7 mouse cellular contexts compared by ENCODE assay signal in genomic region chr17:26137751-26138130, GRCm38 (mm10). TPM values are rescaled to one million over a fixed set of nuclear protein-coding genes. Genes with fewer than 3 reads are reported as not detected.
DNase-seq lines count a peak whose midpoint lies in the region; ATAC-seq and TF ChIP-seq lines count a peak whose summit lies in the region.

No protein-coding gene starts in this region.

- no peak overlapping the region for H3K4me3 ChIP-seq in lung, postnatal 0 days (ENCODE audit: low read depth, low read length)
- H3K4me3 ChIP-seq in forebrain, embryonic 10.5 days = peak overlapping the region; percentile 92
- H3K4me3 ChIP-seq in limb, embryonic 12.5 days (replicated peaks) = peak overlapping the region; percentile 93
- H3K4me3 ChIP-seq in stomach, embryonic 15.5 days (replicated peaks) = peak overlapping the region; percentile 83

- ATAC-seq in lung, postnatal 0 days = no peak
- ATAC-seq in limb, embryonic 12.5 days (ENCODE audit: insufficient number of reproducible peaks, insufficient read depth, low FRiP score, low TSS enrichment, low read depth) = no peak; the same call in 1 of the 2 replicates
- no peak for ATAC-seq in stomach, embryonic 15.5 days (ENCODE audit: insufficient read depth, low FRiP score, low read depth)

- H3K4me1 ChIP-seq in lung, postnatal 0 days (ENCODE audit: insufficient read depth, low read depth, low read length) = no peaks in the 10 kb centered on the region
- H3K4me1 ChIP-seq in forebrain, embryonic 10.5 days = peaks cover 33% of the 10 kb centered on the region
- H3K4me1 ChIP-seq in limb, embryonic 12.5 days (replicated peaks) = peaks cover 21% of the 10 kb centered on the region
- H3K4me1 ChIP-seq in stomach, embryonic 15.5 days = peaks cover 13% of the 10 kb centered on the region

- no peaks in the 10 kb centered on the region for H3K9me3 ChIP-seq in lung, postnatal 0 days (ENCODE audit: low read length)
- H3K9me3 ChIP-seq in forebrain, embryonic 10.5 days = no peaks in the 10 kb centered on the region
- H3K9me3 ChIP-seq in limb, embryonic 12.5 days = no peaks in the 10 kb centered on the region
- no peaks in the 10 kb centered on the region for H3K9me3 ChIP-seq in stomach, embryonic 15.5 days

- H3K27me3 ChIP-seq in lung, postnatal 0 days (replicated peaks; ENCODE audit: insufficient read depth, low read length) = no peaks in the 10 kb centered on the region
- no peaks in the 10 kb centered on the region for H3K27me3 ChIP-seq in forebrain, embryonic 10.5 days (ENCODE audit: poor library complexity, severe bottlenecking)
- no peaks in the 10 kb centered on the region for H3K27me3 ChIP-seq in limb, embryonic 12.5 days
- H3K27me3 ChIP-seq in stomach, embryonic 15.5 days (replicated peaks) = no peaks in the 10 kb centered on the region

- WGBS in lung, postnatal 0 days = 62% methylated on average over 2 of the region's 2 CpGs
- 80% methylated on average over 2 of the region's 2 CpGs for WGBS in forebrain, embryonic 10.5 days
- 74% methylated on average over 2 of the region's 2 CpGs for whole genome bisulfite sequencing in limb, embryonic 12.5 days
- WGBS in stomach, embryonic 15.5 days = 74% methylated on average over 2 of the region's 2 CpGs

- H3K36me3 ChIP-seq in lung, postnatal 0 days (ENCODE audit: insufficient read depth, low read length) = 0 out of 2 replicates have a peak, but pooled peaks cover 1% of the 10 kb centered on the region
- peaks cover 21% of the 10 kb centered on the region for H3K36me3 ChIP-seq in forebrain, embryonic 10.5 days (replicated peaks)
- peaks cover 9% of the 10 kb centered on the region for H3K36me3 ChIP-seq in limb, embryonic 12.5 days
- H3K36me3 ChIP-seq in stomach, embryonic 15.5 days = no peaks in the 10 kb centered on the region

- no peak for TF ChIP-seq EP300 in lung, postnatal 0 days (IDR thresholded peaks at IDR 0.05)

- peak overlapping the region; percentile 92; the same call in 1 of the 2 replicates for H3K9ac ChIP-seq in lung, postnatal 0 days (replicated peaks; ENCODE audit: low read depth)
- no peak overlapping the region for H3K9ac ChIP-seq in limb, embryonic 12.5 days (replicated peaks)
- H3K9ac ChIP-seq in stomach, embryonic 15.5 days = no peak overlapping the region; the same call in 1 of the 2 replicates

- DNase-seq in lung, postnatal 0 days (ENCODE audit: low spot score) = no peak
- no peak for DNase-seq in lung, postnatal 10 days
- DNase-seq in forebrain, embryonic 10.5 days (ENCODE audit: extremely low spot score, low spot score) = no peak
- DNase-seq in layer of hippocampus, postnatal 14 days (ENCODE audit: low spot score in 2 of 2) = no peak
- no peak for DNase-seq in urinary bladder, postnatal 25 days (ENCODE audit: low spot score)

- TF ChIP-seq CTCF in lung, postnatal 0 days (IDR thresholded peaks at IDR 0.05) = no peak

- H3K4me2 ChIP-seq in lung, postnatal 0 days (replicated peaks; ENCODE audit: low read depth, low read length) = peak overlapping the region; percentile 79; the same call in 1 of the 2 replicates
- H3K4me2 ChIP-seq in limb, embryonic 12.5 days = peak overlapping the region; percentile 89
- peak overlapping the region; percentile 75 for H3K4me2 ChIP-seq in stomach, embryonic 15.5 days

- 0 out of 2 replicates have a peak overlapping the region, but pooled peaks have one; percentile 93 for H3K27ac ChIP-seq in lung, postnatal 0 days (ENCODE audit: low read length)
- peak overlapping the region; percentile 94 for H3K27ac ChIP-seq in forebrain, embryonic 10.5 days
- peak overlapping the region; percentile 93 for H3K27ac ChIP-seq in limb, embryonic 12.5 days
- peak overlapping the region; percentile 96 for H3K27ac ChIP-seq in stomach, embryonic 15.5 days

RNA-seq across cellular contexts. Expression of gene Axin1, which starts 0.7 kb away (rescaled TPM):
- polyA plus RNA-seq in lung, postnatal 0 days (2015; fragmentation: Nextera tagmentation; extraction: Ambion mirVana) = 10.2 and 10.5 TPM in 2 replicates
- 8.4 and 10.5 TPM in 2 replicates for polyA plus RNA-seq in forebrain, embryonic 10.5 days (2016; fragmentation: Nextera tagmentation; extraction: Ambion mirVana)
- 12.5 and 28.3 TPM in 2 replicates for polyA plus RNA-seq in limb, embryonic 12.5 days (2016; fragmentation: Nextera tagmentation; extraction: Ambion mirVana)
- polyA plus RNA-seq in stomach, embryonic 15.5 days (2015; fragmentation: Nextera tagmentation; extraction: Ambion mirVana) = 18.3 and 20.5 TPM in 2 replicates
- total RNA-seq in layer of hippocampus, postnatal 14 days (2021) = 10 to 100 TPM; 22.2 to 23.3 TPM

RNA-seq across cellular contexts. Expression of gene Mrpl28, which starts 14.4 kb away (rescaled TPM):
- 109 and 110 TPM in 2 replicates for polyA plus RNA-seq in lung, postnatal 0 days (2015; fragmentation: Nextera tagmentation; extraction: Ambion mirVana)
- 318 and 342 TPM in 2 replicates for polyA plus RNA-seq in forebrain, embryonic 10.5 days (2016; fragmentation: Nextera tagmentation; extraction: Ambion mirVana)
- 203 and 218 TPM in 2 replicates for polyA plus RNA-seq in limb, embryonic 12.5 days (2016; fragmentation: Nextera tagmentation; extraction: Ambion mirVana)
- polyA plus RNA-seq in stomach, embryonic 15.5 days (2015; fragmentation: Nextera tagmentation; extraction: Ambion mirVana) = 199 and 208 TPM in 2 replicates
- total RNA-seq in layer of hippocampus, postnatal 14 days (2021) = 10 to 100 TPM; 70.6 to 71.1 TPM

RNA-seq across cellular contexts. Expression of gene Tmem8, which starts 24.6 kb away (rescaled TPM):
- 7.9 and 9.1 TPM in 2 replicates for polyA plus RNA-seq in lung, postnatal 0 days (2015; fragmentation: Nextera tagmentation; extraction: Ambion mirVana)
- polyA plus RNA-seq in forebrain, embryonic 10.5 days (2016; fragmentation: Nextera tagmentation; extraction: Ambion mirVana) = 1.7 and 1.8 TPM in 2 replicates
- polyA plus RNA-seq in limb, embryonic 12.5 days (2016; fragmentation: Nextera tagmentation; extraction: Ambion mirVana) = 0.55 and 0.87 TPM in 2 replicates
- 6.6 and 7.2 TPM in 2 replicates for polyA plus RNA-seq in stomach, embryonic 15.5 days (2015; fragmentation: Nextera tagmentation; extraction: Ambion mirVana)
- 10 to 100 TPM; 11.0 to 11.3 TPM for total RNA-seq in layer of hippocampus, postnatal 14 days (2021)

RNA-seq across cellular contexts. Expression of gene Nme4, which starts 42.3 kb away (rescaled TPM):
- 8.5 and 9.2 TPM in 2 replicates for polyA plus RNA-seq in lung, postnatal 0 days (2015; fragmentation: Nextera tagmentation; extraction: Ambion mirVana)
- polyA plus RNA-seq in forebrain, embryonic 10.5 days (2016; fragmentation: Nextera tagmentation; extraction: Ambion mirVana) = 126 and 138 TPM in 2 replicates
- polyA plus RNA-seq in limb, embryonic 12.5 days (2016; fragmentation: Nextera tagmentation; extraction: Ambion mirVana) = 124 and 132 TPM in 2 replicates
- 86.2 and 88.8 TPM in 2 replicates for polyA plus RNA-seq in stomach, embryonic 15.5 days (2015; fragmentation: Nextera tagmentation; extraction: Ambion mirVana)
- total RNA-seq in layer of hippocampus, postnatal 14 days (2021) = 1 to 10 TPM; 2.4 to 4.2 TPM

RNA-seq across cellular contexts. Expression of gene Decr2, which starts 47.6 kb away (rescaled TPM):
- 18.7 and 23.8 TPM in 2 replicates for polyA plus RNA-seq in lung, postnatal 0 days (2015; fragmentation: Nextera tagmentation; extraction: Ambion mirVana)
- polyA plus RNA-seq in forebrain, embryonic 10.5 days (2016; fragmentation: Nextera tagmentation; extraction: Ambion mirVana) = 23.5 and 24.7 TPM in 2 replicates
- polyA plus RNA-seq in limb, embryonic 12.5 days (2016; fragmentation: Nextera tagmentation; extraction: Ambion mirVana) = 29.4 and 31.7 TPM in 2 replicates
- polyA plus RNA-seq in stomach, embryonic 15.5 days (2015; fragmentation: Nextera tagmentation; extraction: Ambion mirVana) = 39.3 and 42.0 TPM in 2 replicates
- total RNA-seq in layer of hippocampus, postnatal 14 days (2021) = 10 to 100 TPM; 23.6 to 24.2 TPM
